Mouse (Mus musculus) inflammation-experienced regulatory T-cells (primary cell): ENCODE results near the gene Hdac5. TPM values are rescaled to one million over a fixed set of nuclear protein-coding genes. Genes with fewer than 3 reads are reported as not detected.

ENCODE experiments used
- polyA plus RNA-seq, 2 experiments: library from polyadenylated mRNA; unstranded; fragments of 100-300 nt; shearing (Covaris generic); gene quantifications; one replicate each; pipeline ENCODE4 v1.2.1; 2017

The Hdac5 gene
- 10 to 100 TPM; 21.2 to 52.7 TPM for polyA plus RNA-seq

DNA sequence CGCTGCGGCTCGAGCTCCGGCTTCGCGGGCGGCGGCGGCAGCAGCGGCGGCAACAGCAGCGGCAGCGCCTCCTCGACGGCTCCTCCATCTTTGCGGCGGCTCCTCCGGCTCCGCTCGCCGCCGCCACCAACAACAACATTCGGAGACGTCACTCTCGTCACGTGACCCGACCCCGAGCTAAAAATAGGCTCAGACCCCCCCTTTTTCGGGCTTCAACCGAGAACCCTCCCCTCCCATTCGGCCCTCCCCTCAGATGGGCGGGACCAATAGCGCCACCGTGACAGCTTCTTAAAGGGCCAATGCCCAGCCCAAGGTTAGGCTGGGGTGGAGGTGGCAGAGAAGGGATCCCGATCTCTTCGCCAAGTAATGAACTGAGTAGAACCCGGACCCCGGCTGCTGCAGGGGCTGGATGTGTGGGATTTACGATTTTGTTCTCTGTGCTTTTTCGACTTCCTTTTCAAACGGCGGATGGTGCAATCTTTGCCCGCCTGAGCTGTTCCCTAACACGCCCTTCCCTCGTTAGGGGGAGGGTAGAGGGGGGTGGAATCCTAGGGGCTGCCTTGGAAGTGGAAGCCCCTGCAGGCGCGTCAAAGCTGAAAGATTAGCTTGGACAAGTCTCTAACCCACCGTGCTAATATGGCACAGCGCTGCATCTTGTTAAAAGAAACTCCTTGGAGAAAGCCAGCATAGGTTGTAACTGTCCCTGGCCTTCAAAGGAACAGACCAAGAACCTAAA is at the start of gene Hdac5:
Hdac5 (minus strand) TSS at position 161 of the 736 bp plus-strand sequence.

GRCm38 (mm10) chr11:102268520-102269244 is 38.7 kb upstream of the Hdac5 start, which contains the start of gene Asb16:
Gene Asb16 (plus strand): TSS chr11:102268743.

GRCm38 (mm10) chr11:102248630-102249230 is 18.8 kb upstream of the Hdac5 start, which contains the start of gene BC030867:
Gene BC030867 (plus strand): TSS chr11:102248882.

DNA sequence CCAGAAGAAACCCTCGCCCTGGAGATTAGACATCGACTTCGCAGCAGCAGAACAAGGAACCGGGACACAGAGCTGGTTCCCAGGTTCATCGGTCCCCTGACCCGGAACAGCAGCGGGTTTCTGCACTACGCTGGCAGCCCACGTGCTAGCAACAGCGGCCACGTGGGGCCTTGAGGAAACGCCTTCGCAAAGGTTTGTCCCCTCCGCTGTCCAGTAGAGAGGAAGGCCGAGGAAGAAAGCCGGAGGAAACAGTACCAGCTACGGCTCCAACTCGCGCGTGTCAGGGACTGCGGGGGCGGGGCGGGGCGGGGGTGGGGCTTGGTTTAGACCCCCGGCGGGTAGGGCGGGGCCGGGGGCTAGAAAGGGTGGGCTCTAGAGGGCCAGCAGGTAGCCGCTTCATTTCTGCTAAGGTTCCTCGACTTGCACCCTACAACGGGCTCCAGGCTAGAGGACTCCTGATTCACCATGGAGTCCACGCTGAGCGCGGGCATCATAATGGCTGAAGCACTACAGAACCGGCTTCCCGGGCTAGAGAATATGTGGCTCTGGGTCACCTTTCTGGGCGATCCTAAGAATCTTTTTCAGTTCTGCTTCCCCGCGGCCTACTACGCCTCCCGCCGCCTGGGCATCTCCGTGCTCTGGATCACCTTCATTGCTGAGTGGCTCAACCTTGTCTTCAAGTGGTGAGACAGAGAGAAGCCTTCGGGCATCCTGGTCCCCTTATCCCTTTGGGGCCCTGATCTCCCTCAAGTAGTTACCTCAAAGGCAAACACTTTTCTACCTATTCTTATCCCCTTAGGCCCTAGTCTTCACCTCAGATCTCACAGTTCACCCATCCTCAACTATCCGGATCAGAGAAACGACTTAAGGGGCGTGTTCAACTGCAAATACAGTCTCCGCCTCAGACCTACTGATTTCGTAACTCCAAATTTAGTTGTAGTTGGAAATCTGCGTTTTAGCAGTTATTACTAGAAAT is 40.2 kb downstream of the Hdac5 start, which contains the start of gene G6pc3:
G6pc3 (plus strand) TSS at position 160 of the 976 bp plus-strand sequence.

DNA sequence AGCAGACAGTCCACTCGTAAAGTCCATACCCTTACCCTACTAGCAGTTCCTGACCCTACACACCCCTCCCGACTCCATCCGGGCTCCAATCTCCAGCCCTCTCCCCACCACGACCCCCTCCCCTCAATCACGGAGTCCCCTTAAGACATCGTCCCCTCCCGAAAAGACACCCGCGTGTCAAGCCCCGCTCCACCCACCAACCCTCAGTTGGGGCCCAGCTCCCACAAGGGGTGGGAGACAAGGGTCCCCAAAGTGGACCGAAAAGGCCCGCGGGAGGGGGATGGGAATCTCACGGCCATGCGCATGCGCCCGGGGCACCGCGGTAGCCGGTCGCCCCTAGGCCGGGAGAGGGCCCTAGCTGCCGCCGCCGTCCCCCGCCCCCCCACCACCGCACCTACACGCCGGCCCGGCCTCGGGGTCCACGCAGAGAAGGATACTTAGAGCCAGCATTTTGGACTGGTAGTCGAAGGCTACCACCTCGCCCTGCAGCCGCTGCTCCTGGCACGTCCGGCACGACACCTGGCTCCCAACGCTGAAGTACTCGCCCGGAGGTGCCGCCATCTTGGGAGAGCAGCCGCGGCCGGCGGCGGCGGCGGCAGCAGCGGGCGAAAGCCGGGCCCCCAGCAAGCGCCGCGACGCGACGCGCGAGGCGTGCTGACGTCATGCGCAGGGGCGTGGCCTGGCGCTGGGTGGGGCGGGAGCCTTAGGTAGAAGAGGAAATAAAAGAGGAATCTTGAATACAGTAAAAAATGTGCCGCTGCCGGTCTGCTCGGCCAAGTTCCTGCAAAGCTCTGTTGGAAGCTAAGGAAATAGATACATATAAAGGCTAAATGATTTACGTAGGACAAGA is 45.1 kb downstream of the Hdac5 start, which contains the start of gene Lsm12:
Lsm12 (minus strand) TSS at position 651 of the 850 bp plus-strand sequence.

GRCm38 (mm10) chr11:102156039-102156785 is 73.8 kb downstream of the Hdac5 start, which contains the start of gene Tmem101:
Gene Tmem101 (minus strand): TSS chr11:102156404.

DNA sequence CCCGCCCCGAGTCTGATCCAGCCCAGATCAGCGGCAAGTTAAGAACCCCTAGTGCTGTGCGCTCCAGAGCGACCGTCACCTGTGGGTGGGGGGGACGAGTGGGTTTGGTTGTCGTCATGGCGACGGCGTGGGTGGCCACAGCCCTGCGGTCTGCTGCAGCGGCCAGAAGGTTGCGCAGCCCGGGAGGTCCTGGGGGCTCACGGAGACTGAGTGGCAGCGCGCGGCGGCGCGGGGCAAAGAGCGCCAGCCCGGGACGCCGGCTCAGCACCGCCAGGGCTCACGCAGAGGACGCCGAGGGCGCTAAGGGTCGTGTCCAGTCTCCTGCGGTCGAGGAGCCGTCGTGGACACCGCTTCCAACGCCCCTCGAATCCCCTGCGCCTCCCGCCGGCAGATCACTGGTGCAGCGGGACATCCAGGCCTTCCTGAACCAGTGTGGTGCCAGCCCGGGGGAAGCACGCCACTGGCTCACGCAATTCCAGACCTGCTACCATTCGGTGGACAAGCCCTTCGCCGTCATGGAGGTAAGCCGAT is 84.4 kb downstream of the Hdac5 start, which contains the start of gene Nags:
Nags (plus strand) TSS at position 43 of the 531 bp plus-strand sequence.

Other genes starting within 250 kb of the Hdac5 start
- gene Cfap97d1, start 245.9 kb downstream of the Hdac5 start, polyA plus RNA-seq = not detected
- 1 to 10 TPM in 1 of 2 experiments, under 1 TPM in 1; 0.40 to 1.2 TPM for gene Dusp3, start 243.2 kb downstream of the Hdac5 start, polyA plus RNA-seq
- gene Mpp3, start 201.7 kb downstream of the Hdac5 start, polyA plus RNA-seq = under 1 TPM in 1 of 2 experiments, not detected in 1; 0.73 TPM
- gene Cd300lg, start 188.7 kb downstream of the Hdac5 start, polyA plus RNA-seq = under 1 TPM in 1 of 2 experiments, not detected in 1; 0.93 TPM
- gene Mpp2, start 141.7 kb downstream of the Hdac5 start, polyA plus RNA-seq = 1 to 10 TPM; 3.1 to 4.8 TPM
- not detected for gene Ppy, start 128.8 kb downstream of the Hdac5 start, polyA plus RNA-seq
- gene Pyy, start 122.3 kb downstream of the Hdac5 start, polyA plus RNA-seq = not detected
- gene Nags, start 84.7 kb downstream of the Hdac5 start, polyA plus RNA-seq = under 1 TPM in 1 of 2 experiments, not detected in 1; 0.89 TPM
- 10 to 100 TPM in 1 of 2 experiments, 1 to 10 TPM in 1; 7.5 to 12.3 TPM for gene Tmem101, start 73.8 kb downstream of the Hdac5 start, polyA plus RNA-seq
- 10 to 100 TPM; 47.6 to 52.8 TPM for gene Lsm12, start 44.9 kb downstream of the Hdac5 start, polyA plus RNA-seq
- gene G6pc3, start 40.5 kb downstream of the Hdac5 start, polyA plus RNA-seq = 10 to 100 TPM; 37.7 to 48.2 TPM
- 1 to 10 TPM in 1 of 2 experiments, under 1 TPM in 1; 0.36 to 1.0 TPM for gene BC030867, start 18.7 kb upstream of the Hdac5 start, polyA plus RNA-seq
- gene Asb16, start 38.6 kb upstream of the Hdac5 start, polyA plus RNA-seq = not detected
- 10 to 100 TPM; 58.4 to 59.3 TPM for gene Tmub2, start 54.8 kb upstream of the Hdac5 start, polyA plus RNA-seq
- gene Atxn7l3, start 66.5 kb upstream of the Hdac5 start, polyA plus RNA-seq = 10 to 100 TPM; 14.7 to 17.3 TPM
- 100 to 1,000 TPM; 122 to 151 TPM for gene Ubtf, start 89.6 kb upstream of the Hdac5 start, polyA plus RNA-seq
- gene Slc4a1, start 136.0 kb upstream of the Hdac5 start, polyA plus RNA-seq = under 1 TPM in 1 of 2 experiments, not detected in 1; 0.13 TPM
- 10 to 100 TPM; 15.9 to 27.0 TPM for gene Rundc3a, start 163.2 kb upstream of the Hdac5 start, polyA plus RNA-seq
- 10 to 100 TPM; 72.9 to 85.5 TPM for gene Slc25a39, start 177.8 kb upstream of the Hdac5 start, polyA plus RNA-seq
- gene Grn, start 200.1 kb upstream of the Hdac5 start, polyA plus RNA-seq = 10 to 100 TPM; 43.3 to 59.5 TPM
- gene Fam171a2, start 217.5 kb upstream of the Hdac5 start, polyA plus RNA-seq = under 1 TPM; 0.70 to 0.88 TPM
- 1 to 10 TPM in 1 of 2 experiments, not detected in 1; 1.4 TPM for gene Itga2b, start 240.0 kb upstream of the Hdac5 start, polyA plus RNA-seq